Mouse (Mus musculus): Measurements from ENCODE around the gene Acoxl. TPM values are rescaled to one million over a fixed set of nuclear protein-coding genes. Genes with fewer than 3 reads are reported as not detected.

The Acoxl gene
- polyA plus RNA-seq, 1 experiment from 2014 or later: 0.06 TPM

GRCm38 (mm10) chr2:128058627-128059026, 220.0 kb downstream of the Acoxl start:
- Histone ChIP-seq H3K9me3 (no peaks in the 10 kb centered on the region; the same call in 1 of the 2 replicates), H3K9ac (no peak overlapping the region), H3K27me3 (no peaks in the 10 kb centered on the region), H3K27ac (no peak overlapping the region), H3K36me3 (no peaks in the 10 kb centered on the region), H3K4me2 (replicated peaks) (no peak overlapping the region), H3K4me3 (no peak overlapping the region), H3K4me1 (no peaks in the 10 kb centered on the region)
- WGBS: 67% methylated on average over 1 of the region's 1 CpGs
- no peak for ATAC-seq (ENCODE audit: low FRiP score, low read depth)

GRCm38 (mm10) chr2:128060213-128060612, 221.5 kb downstream of the Acoxl start:
- 73% methylated on average over 6 of the region's 6 CpGs for WGBS
- no peaks in the 10 kb centered on the region for H3K9me3 ChIP-seq
- no peak overlapping the region for H3K27ac ChIP-seq
- no peak overlapping the region for H3K4me3 ChIP-seq
- H3K4me1 ChIP-seq: no peaks in the 10 kb centered on the region
- H3K4me2 ChIP-seq (replicated peaks): no peak overlapping the region
- H3K9ac ChIP-seq: no peak overlapping the region
- no peak for ATAC-seq (ENCODE audit: low FRiP score, low read depth)
- H3K27me3 ChIP-seq: no peaks in the 10 kb centered on the region
- no peaks in the 10 kb centered on the region for H3K36me3 ChIP-seq

DNA sequence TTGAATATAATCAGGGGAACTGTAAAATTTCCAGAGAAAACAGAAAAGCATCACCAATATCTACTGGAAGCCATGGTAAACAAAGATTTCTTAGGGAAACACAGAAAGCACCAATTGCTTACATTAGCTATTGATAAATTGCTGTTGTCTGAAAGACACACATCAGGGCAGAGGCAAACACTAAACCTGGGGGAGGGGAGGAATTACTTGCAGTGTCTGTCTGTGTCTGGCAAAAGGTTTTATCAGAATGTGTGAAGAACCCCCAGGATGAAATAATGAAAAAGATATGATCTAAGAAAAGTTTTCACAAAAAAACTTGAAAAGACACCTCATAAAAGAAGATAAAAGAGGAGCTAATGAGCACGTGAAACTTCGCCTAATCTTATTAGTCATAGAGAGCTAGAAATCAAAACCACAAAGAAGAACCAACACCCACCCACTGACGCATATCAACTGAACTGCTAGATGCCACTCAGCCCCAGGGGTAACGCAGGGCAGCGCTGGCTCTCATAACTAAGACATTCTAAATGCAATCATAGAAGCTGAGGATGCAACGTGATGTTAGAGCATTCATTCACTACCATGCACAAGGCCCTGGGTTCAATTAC, 222.1 kb downstream of the Acoxl start:
- no peaks in the 10 kb centered on the region for H3K27me3 ChIP-seq
- H3K36me3 ChIP-seq: no peaks in the 10 kb centered on the region
- no peak for ATAC-seq (ENCODE audit: low FRiP score, low read depth)
- H3K9ac ChIP-seq: no peak overlapping the region
- no peak overlapping the region for H3K27ac ChIP-seq
- H3K9me3 ChIP-seq: no peaks in the 10 kb centered on the region
- H3K4me2 ChIP-seq (replicated peaks): no peak overlapping the region
- 42% methylated on average over 6 of the region's 6 CpGs for WGBS
- H3K4me1 ChIP-seq: no peaks in the 10 kb centered on the region
- no peak overlapping the region for H3K4me3 ChIP-seq

DNA sequence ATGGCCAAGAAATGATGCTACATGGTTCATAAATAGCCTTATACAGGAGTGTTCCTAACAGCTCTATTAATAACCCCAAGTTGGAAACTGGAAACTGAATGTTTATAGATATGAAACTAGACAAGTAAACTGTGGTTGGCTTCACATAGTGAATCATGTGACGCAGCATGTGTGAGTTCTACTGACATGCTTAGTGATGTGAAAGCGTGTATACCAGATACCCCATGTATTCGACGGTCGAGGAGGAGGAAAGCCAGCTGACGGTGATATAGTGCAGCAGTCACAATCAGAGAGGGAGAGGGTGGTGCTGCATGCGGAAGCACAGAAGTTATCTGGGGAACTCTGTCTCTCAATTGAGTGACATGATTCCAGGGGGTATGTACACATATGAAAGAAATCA, 222.8 kb downstream of the Acoxl start:
- 81% methylated on average over 7 of the region's 7 CpGs for WGBS
- Histone ChIP-seq H3K9me3 (no peaks in the 10 kb centered on the region), H3K4me3 (no peak overlapping the region), H3K4me1 (0 out of 2 replicates have a peak, but pooled peaks cover 2% of the 10 kb centered on the region), H3K9ac (no peak overlapping the region), H3K27me3 (no peaks in the 10 kb centered on the region), H3K36me3 (no peaks in the 10 kb centered on the region), H3K27ac (no peak overlapping the region), H3K4me2 (replicated peaks) (no peak overlapping the region)
- no peak for ATAC-seq (ENCODE audit: low FRiP score, low read depth)

GRCm38 (mm10) chr2:128062756-128063155, 224.1 kb downstream of the Acoxl start:
- Histone ChIP-seq H3K4me1 (0 out of 2 replicates have a peak, but pooled peaks cover 6% of the 10 kb centered on the region), H3K27ac (no peak overlapping the region), H3K4me2 (replicated peaks) (no peak overlapping the region), H3K4me3 (no peak overlapping the region), H3K27me3 (no peaks in the 10 kb centered on the region), H3K36me3 (no peaks in the 10 kb centered on the region), H3K9me3 (no peaks in the 10 kb centered on the region), H3K9ac (no peak overlapping the region)
- WGBS: 90% methylated on average over 6 of the region's 6 CpGs
- ATAC-seq (ENCODE audit: low FRiP score, low read depth): no peak

DNA sequence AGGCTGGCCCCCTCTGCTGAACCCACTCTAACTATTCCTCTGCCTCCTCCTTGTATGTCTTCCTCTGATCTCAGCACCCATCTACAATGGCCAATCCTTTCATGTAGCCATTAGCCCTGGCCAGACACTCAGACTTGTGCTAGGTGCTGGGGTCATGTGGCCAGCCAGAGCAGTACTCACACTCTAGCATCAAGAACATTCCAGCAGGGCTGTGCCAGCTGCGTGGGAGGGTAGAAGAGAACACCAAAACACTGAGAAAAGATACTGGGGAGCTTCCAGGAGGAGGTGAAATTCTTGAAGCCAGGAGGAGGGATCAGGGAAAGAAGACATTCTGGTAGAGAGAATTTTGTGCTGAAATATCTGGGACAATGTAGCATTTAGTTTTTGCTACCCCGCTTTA, 226.3 kb downstream of the Acoxl start:
- H3K9me3 ChIP-seq: no peaks in the 10 kb centered on the region
- no peak for ATAC-seq (ENCODE audit: low FRiP score, low read depth)
- H3K9ac ChIP-seq: no peak overlapping the region
- H3K4me3 ChIP-seq: no peak overlapping the region
- no peaks in the 10 kb centered on the region for H3K36me3 ChIP-seq
- 0 out of 2 replicates have a peak, but pooled peaks cover 6% of the 10 kb centered on the region for H3K4me1 ChIP-seq
- whole genome bisulfite sequencing: 94% methylated on average over 2 of the region's 2 CpGs
- H3K27me3 ChIP-seq: no peaks in the 10 kb centered on the region
- no peak overlapping the region for H3K27ac ChIP-seq
- H3K4me2 ChIP-seq (replicated peaks): no peak overlapping the region

- no peak overlapping the region for H3K27ac ChIP-seq
- no peak overlapping the region for H3K9ac ChIP-seq
- WGBS: 89% methylated on average over 2 of the region's 2 CpGs
- no peak overlapping the region for H3K4me2 ChIP-seq (replicated peaks)
- H3K36me3 ChIP-seq: no peaks in the 10 kb centered on the region
- no peaks in the 10 kb centered on the region for H3K27me3 ChIP-seq
- H3K4me1 ChIP-seq: 0 out of 2 replicates have a peak, but pooled peaks cover 6% of the 10 kb centered on the region
- no peak overlapping the region for H3K4me3 ChIP-seq
- no peaks in the 10 kb centered on the region for H3K9me3 ChIP-seq
- no peak for ATAC-seq (ENCODE audit: low FRiP score, low read depth)
Measured at GRCm38 (mm10) chr2:128065576-128065975, 226.9 kb downstream of the Acoxl start.

DNA sequence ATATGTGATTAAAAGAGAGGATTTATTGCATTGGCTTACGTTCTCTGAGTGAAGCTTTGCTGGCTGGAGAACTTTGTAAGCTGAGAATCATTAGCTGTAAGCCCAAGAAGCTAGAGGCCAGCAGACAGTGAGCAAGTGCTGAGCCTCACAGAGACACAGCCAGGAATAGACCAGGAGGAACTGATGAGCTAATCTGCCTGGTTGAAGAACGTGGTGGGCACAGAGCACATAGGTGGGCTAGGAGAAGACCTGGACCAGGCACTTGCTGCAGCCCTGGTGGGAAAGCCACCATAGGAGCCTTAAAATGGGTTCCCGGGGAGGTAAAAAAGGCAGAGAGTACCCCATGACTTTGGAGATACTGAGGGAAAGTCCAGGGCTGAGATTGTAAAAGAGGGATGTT, 228.5 kb downstream of the Acoxl start:
- ATAC-seq (ENCODE audit: low FRiP score, low read depth): no peak
- no peaks in the 10 kb centered on the region for H3K27me3 ChIP-seq
- H3K4me2 ChIP-seq (replicated peaks): no peak overlapping the region
- H3K9me3 ChIP-seq: no peaks in the 10 kb centered on the region
- no peak overlapping the region; the same call in 1 of the 2 replicates for H3K9ac ChIP-seq
- no peaks in the 10 kb centered on the region for H3K36me3 ChIP-seq
- H3K4me3 ChIP-seq: no peak overlapping the region
- H3K4me1 ChIP-seq: 0 out of 2 replicates have a peak, but pooled peaks cover 6% of the 10 kb centered on the region
- 71% methylated on average over 3 of the region's 3 CpGs for WGBS
- H3K27ac ChIP-seq: no peak overlapping the region

- no peaks in the 10 kb centered on the region for H3K9me3 ChIP-seq
- no peak overlapping the region for H3K4me2 ChIP-seq (replicated peaks)
- no peaks in the 10 kb centered on the region for H3K27me3 ChIP-seq
- 82% methylated on average over 7 of the region's 7 CpGs for WGBS
- H3K9ac ChIP-seq: no peak overlapping the region; the same call in 1 of the 2 replicates
- 0 out of 2 replicates have a peak, but pooled peaks cover 6% of the 10 kb centered on the region for H3K4me1 ChIP-seq
- no peak overlapping the region for H3K27ac ChIP-seq
- no peak overlapping the region for H3K4me3 ChIP-seq
- H3K36me3 ChIP-seq: no peaks in the 10 kb centered on the region
- ATAC-seq (ENCODE audit: low FRiP score, low read depth): no peak
Measured at GRCm38 (mm10) chr2:128067596-128067995, 228.9 kb downstream of the Acoxl start.

DNA sequence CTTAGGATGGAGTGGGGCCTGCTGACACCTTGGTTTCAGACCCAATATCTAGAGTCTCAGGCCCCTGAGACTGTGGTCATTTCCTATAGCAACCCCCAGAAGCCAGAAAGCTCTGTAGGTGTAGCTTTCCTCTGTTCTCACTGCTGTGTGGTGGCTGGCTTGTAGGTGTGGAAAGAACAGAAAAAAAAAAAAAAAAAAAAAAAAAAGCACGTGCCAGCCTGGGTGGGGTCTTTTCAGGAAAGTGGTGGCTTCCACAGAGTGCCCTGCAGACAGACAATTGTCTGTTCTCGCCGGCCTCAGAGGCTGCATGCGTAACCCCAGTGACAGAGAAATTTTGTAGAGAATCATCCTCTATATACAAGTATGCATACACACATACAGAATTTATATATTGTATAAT, 229.5 kb downstream of the Acoxl start:
- H3K9me3 ChIP-seq: no peaks in the 10 kb centered on the region
- H3K9ac ChIP-seq: no peak overlapping the region
- no peaks in the 10 kb centered on the region for H3K36me3 ChIP-seq
- no peak overlapping the region for H3K4me3 ChIP-seq
- H3K4me2 ChIP-seq (replicated peaks): no peak overlapping the region
- ATAC-seq (ENCODE audit: low FRiP score, low read depth): no peak
- no peaks in the 10 kb centered on the region for H3K27me3 ChIP-seq
- WGBS: 84% methylated on average over 4 of the region's 4 CpGs
- H3K27ac ChIP-seq: no peak overlapping the region
- H3K4me1 ChIP-seq: 0 out of 2 replicates have a peak, but pooled peaks cover 6% of the 10 kb centered on the region

- H3K4me2 ChIP-seq (replicated peaks): no peak overlapping the region
- ATAC-seq (ENCODE audit: low FRiP score, low read depth): no peak
Measured at GRCm38 (mm10) chr2:128069025-128069424, 230.3 kb downstream of the Acoxl start.

DNA sequence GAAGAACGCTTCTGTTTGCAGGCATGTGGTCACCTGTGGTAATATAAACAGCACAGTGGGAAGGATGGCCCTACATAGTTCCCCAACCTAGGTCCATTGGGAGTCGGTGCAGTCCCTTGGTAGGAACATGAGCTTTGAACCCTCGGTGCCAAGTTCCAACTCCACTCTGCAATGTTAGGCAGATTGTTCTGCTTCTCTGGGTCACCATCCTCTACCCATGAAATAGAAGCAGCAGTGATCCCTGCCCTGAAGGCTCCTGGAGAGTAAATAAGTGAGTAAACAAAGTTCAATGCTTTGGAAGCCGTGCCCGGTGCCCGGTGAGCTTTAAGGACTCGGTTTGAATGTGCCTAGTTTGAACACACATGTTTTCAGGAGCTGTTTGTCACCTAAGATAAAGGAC, 233.1 kb downstream of the Acoxl start:
- ATAC-seq (ENCODE audit: low FRiP score, low read depth): no peak
- H3K36me3 ChIP-seq: no peaks in the 10 kb centered on the region
- no peaks in the 10 kb centered on the region for H3K9me3 ChIP-seq
- H3K4me3 ChIP-seq: no peak overlapping the region
- H3K27me3 ChIP-seq: no peaks in the 10 kb centered on the region
- H3K27ac ChIP-seq: no peak overlapping the region
- H3K4me2 ChIP-seq (replicated peaks): no peak overlapping the region
- 77% methylated on average over 7 of the region's 7 CpGs for WGBS
- H3K4me1 ChIP-seq: 0 out of 2 replicates have a peak, but pooled peaks cover 1% of the 10 kb centered on the region
- H3K9ac ChIP-seq: no peak overlapping the region

More at GRCm38 (mm10) chr2:128069025-128069424, 230.3 kb downstream of the Acoxl start:
- Histone ChIP-seq H3K36me3 (no peaks in the 10 kb centered on the region), H3K9me3 (no peaks in the 10 kb centered on the region), H3K4me3 (no peak overlapping the region), H3K4me1 (0 out of 2 replicates have a peak, but pooled peaks cover 6% of the 10 kb centered on the region), H3K27ac (no peak overlapping the region), H3K27me3 (no peaks in the 10 kb centered on the region), H3K9ac (no peak overlapping the region)
- WGBS: 70% methylated on average over 2 of the region's 2 CpGs

DNA sequence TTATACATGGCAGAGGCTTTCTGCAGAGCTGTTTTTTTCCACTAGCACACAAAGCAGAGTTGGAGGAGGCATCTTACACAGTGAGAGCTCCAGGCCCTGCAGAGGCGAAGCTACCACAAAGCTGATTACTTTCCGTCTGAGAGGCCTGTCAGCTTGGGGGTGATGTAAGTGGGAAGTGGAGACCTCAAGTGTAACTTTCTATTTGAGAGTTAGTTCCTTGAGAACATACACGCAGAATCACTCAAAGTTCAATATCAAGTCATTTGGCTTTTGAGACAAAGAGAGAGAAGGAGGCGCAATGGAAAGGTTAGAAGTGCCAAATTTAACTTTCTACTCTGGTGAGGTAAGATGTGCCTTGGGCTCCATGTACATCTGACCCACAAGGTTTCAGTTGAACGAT, 234.3 kb downstream of the Acoxl start:
- Histone ChIP-seq H3K4me2 (replicated peaks) (no peak overlapping the region), H3K4me3 (no peak overlapping the region), H3K27ac (no peak overlapping the region), H3K9ac (no peak overlapping the region), H3K4me1 (no peaks in the 10 kb centered on the region), H3K9me3 (no peaks in the 10 kb centered on the region), H3K27me3 (peaks cover 5% of the 10 kb centered on the region; the same call in 1 of the 2 replicates), H3K36me3 (no peaks in the 10 kb centered on the region)
- ATAC-seq (ENCODE audit: low FRiP score, low read depth): no peak
- WGBS: 85% methylated on average over 5 of the region's 5 CpGs

Measured in limb, embryonic 13.5 days (tissue).